ENCODE assay signal across 8 mouse cellular contexts in genomic region chr15:91672645-91673568, GRCm38 (mm10). TPM values are rescaled to one million over a fixed set of nuclear protein-coding genes. Genes with fewer than 3 reads are reported as not detected.
DNase-seq lines count a peak whose midpoint lies in the region; ATAC-seq lines count a peak whose summit lies in the region.

Gene Lrrk2, plus strand, starts transcription at chr15:91673175.

- peak within 1 kb of the TSS; percentile 41 for H3K4me3 ChIP-seq in forebrain, embryonic 11.5 days (ENCODE audit: low read depth, low read length)
- peak within 1 kb of the TSS; percentile 64 for H3K4me3 ChIP-seq in heart, embryonic 15.5 days
- H3K4me3 ChIP-seq in liver, embryonic 13.5 days (replicated peaks) = peak within 1 kb of the TSS; percentile 54

- H3K36me3 ChIP-seq in forebrain, embryonic 11.5 days (ENCODE audit: control insufficient read depth, insufficient read depth, low read length) = no peaks in the 10 kb centered on the region
- H3K36me3 ChIP-seq in heart, embryonic 15.5 days = no peaks in the 10 kb centered on the region
- no peaks in the 10 kb centered on the region for H3K36me3 ChIP-seq in liver, embryonic 13.5 days
- H3K36me3 ChIP-seq in splenic B cell, adult 2 months (ENCODE audit: control insufficient read depth, insufficient read depth, low read length, poor library complexity, severe bottlenecking) = peaks cover 5% of the 10 kb centered on the region; the same call in 1 of the 2 replicates

- H3K4me2 ChIP-seq in forebrain, embryonic 11.5 days (ENCODE audit: low read depth, low read length, severe bottlenecking) = peak within 1 kb of the TSS; percentile 73
- H3K4me2 ChIP-seq in heart, embryonic 15.5 days = peak within 1 kb of the TSS; percentile 72
- H3K4me2 ChIP-seq in liver, embryonic 13.5 days = peak within 1 kb of the TSS; percentile 63

- 2% methylated on average over 40 of the region's 40 CpGs for WGBS in forebrain, embryonic 11.5 days
- 3% methylated on average over 40 of the region's 40 CpGs for WGBS in heart, embryonic 15.5 days
- WGBS in liver, embryonic 13.5 days (ENCODE audit: insufficient replicate concordance) = 3% methylated on average over 40 of the region's 40 CpGs

- peaks cover 7% of the 10 kb centered on the region for H3K4me1 ChIP-seq in forebrain, embryonic 11.5 days (replicated peaks; ENCODE audit: control insufficient read depth, insufficient read depth, low read length)
- peaks cover 11% of the 10 kb centered on the region for H3K4me1 ChIP-seq in heart, embryonic 15.5 days (replicated peaks)
- peaks cover 6% of the 10 kb centered on the region; the same call in 1 of the 2 replicates for H3K4me1 ChIP-seq in liver, embryonic 13.5 days (replicated peaks)

- H3K27ac ChIP-seq in forebrain, embryonic 11.5 days (ENCODE audit: low read depth, low read length) = peak within 1 kb of the TSS; percentile 46; the same call in 1 of the 2 replicates
- peak within 1 kb of the TSS; percentile 93 for H3K27ac ChIP-seq in heart, embryonic 15.5 days
- H3K27ac ChIP-seq in liver, embryonic 13.5 days = peak within 1 kb of the TSS; percentile 29

- no peaks in the 10 kb centered on the region for H3K9me3 ChIP-seq in forebrain, embryonic 11.5 days (ENCODE audit: control insufficient read depth, low read length)
- no peaks in the 10 kb centered on the region for H3K9me3 ChIP-seq in heart, embryonic 15.5 days (replicated peaks)
- no peaks in the 10 kb centered on the region for H3K9me3 ChIP-seq in liver, embryonic 13.5 days (replicated peaks)

- no peaks in the 10 kb centered on the region for H3K27me3 ChIP-seq in forebrain, embryonic 11.5 days (ENCODE audit: control insufficient read depth, insufficient read depth, low read length)
- H3K27me3 ChIP-seq in heart, embryonic 15.5 days = no peaks in the 10 kb centered on the region
- no peaks in the 10 kb centered on the region for H3K27me3 ChIP-seq in liver, embryonic 13.5 days
- H3K27me3 ChIP-seq in splenic B cell, adult 2 months (ENCODE audit: control insufficient read depth, insufficient read depth, low read length, poor library complexity, severe bottlenecking) = no peaks in the 10 kb centered on the region

- ATAC-seq in forebrain, embryonic 11.5 days (replicated peaks; ENCODE audit: low FRiP score) = peak; percentile 98
- ATAC-seq in heart, embryonic 15.5 days (replicated peaks; ENCODE audit: insufficient number of reproducible peaks, insufficient read depth, low FRiP score, low read depth) = peak; percentile 99
- ATAC-seq in liver, embryonic 13.5 days (ENCODE audit: low read depth) = peak; percentile 85

- DNase-seq in 3134 (ENCODE audit: extremely low read depth, insufficient read length, low spot score) = peak; percentile 94
- DNase-seq in c-Kit-positive CD71-negative TER-119-negative erythroid progenitor cells, embryonic 14.5 days (ENCODE audit: low read depth) = peak; percentile 25
- peak; percentile 89 for DNase-seq in forebrain, embryonic 11.5 days (ENCODE audit: low spot score)
- DNase-seq in kidney, postnatal 14 days = peak; percentile 91
- peak; percentile 6 for DNase-seq in liver, embryonic 13.5 days
- peak; percentile 11 for DNase-seq in naive thymus-derived CD4-positive, alpha-beta T cell, adult 2 months (ENCODE audit: low read depth)
- DNase-seq in splenic B cell, adult 2 months (ENCODE audit: low read depth, low spot score) = peak; percentile 66

- peak within 1 kb of the TSS; percentile 71 for H3K9ac ChIP-seq in forebrain, embryonic 11.5 days (ENCODE audit: low read length)
- peak within 1 kb of the TSS; percentile 71 for H3K9ac ChIP-seq in heart, embryonic 15.5 days
- H3K9ac ChIP-seq in liver, embryonic 13.5 days = peak within 1 kb of the TSS; percentile 55; the same call in 1 of the 2 replicates

RNA-seq across cellular contexts. Expression of gene Lrrk2, which starts in this region (rescaled TPM):
- 2.9 and 3.4 TPM in 2 replicates for polyA plus RNA-seq in forebrain, embryonic 11.5 days (2014; fragmentation: Nextera tagmentation; extraction: Ambion mirVana)
- polyA plus RNA-seq in heart, embryonic 15.5 days (2015; fragmentation: Nextera tagmentation; extraction: Ambion mirVana) = 4.0 and 4.7 TPM in 2 replicates
- polyA plus RNA-seq in liver, embryonic 13.5 days (2015; fragmentation: Nextera tagmentation; extraction: Ambion mirVana) = 1.0 and 1.1 TPM in 2 replicates

Comparison
In these comparisons a context has a peak if more than half of its experiments do, and no peak if none do; other contexts are left out.
1. Peak in every context shown above with its lines: DNase-seq, ATAC-seq, H3K4me3 ChIP-seq and H3K27ac ChIP-seq.
2. DNase-seq: peak in every context shown above with its lines; median percentile 94 in 3134; 91 in kidney, postnatal 14 days; 89 in forebrain, embryonic 11.5 days; 66 in splenic B cell, adult 2 months; 25 in c-Kit-positive CD71-negative TER-119-negative erythroid progenitor cells, embryonic 14.5 days; 11 in naive thymus-derived CD4-positive, alpha-beta T cell, adult 2 months; 6 in liver, embryonic 13.5 days.
3. H3K27ac ChIP-seq: peak in every context shown above with its lines; median percentile 93 in heart, embryonic 15.5 days; 46 in forebrain, embryonic 11.5 days; 29 in liver, embryonic 13.5 days.